Mouse (Mus musculus) limb, embryonic 11.5 days (tissue): ENCODE measurements around the gene Ifitm1. TPM values are rescaled to one million over a fixed set of nuclear protein-coding genes. Genes with fewer than 3 reads are reported as not detected.
A peak's percentile ranks its signal among the peaks of the same experiment; 100 is the strongest.

Source experiments
- ATAC-seq: fragments of 200-750 bp; cut with Nextera tagmentation; 2 replicates; pipeline ENCODE4 v1.8.0; 2017; ENCODE audit warnings: low read depth; ENCODE audit not compliant: insufficient number of reproducible peaks, low FRiP score, low TSS enrichment
- DNase-seq: peaks from one replicate; pipeline ENCODE4 v3.0.0-alpha.2; 2015; ENCODE audit warnings: low spot score
- H3K27ac ChIP-seq: fragments of 300-500 bp; sonication (generic); replicated peaks from 2 replicates; pipeline ENCODE4 v1.5.1; 2014; ENCODE audit warnings: low read depth, mild to moderate bottlenecking, low read length
- H3K27me3 ChIP-seq: fragments of 300-500 bp; sonication (generic); 2 replicates; pipeline ENCODE4 v1.6.1; 2014; ENCODE audit warnings: mild to moderate bottlenecking, low read length, mixed read lengths; ENCODE audit not compliant: control insufficient read depth, insufficient read depth
- H3K36me3 ChIP-seq: fragments of 300-500 bp; sonication (generic); 2 replicates; pipeline ENCODE4 v1.6.1; 2014; ENCODE audit warnings: mild to moderate bottlenecking, low read length, moderate library complexity, mixed read lengths; ENCODE audit not compliant: control insufficient read depth, insufficient read depth
- H3K4me1 ChIP-seq: fragments of 300-500 bp; sonication (generic); 2 replicates; pipeline ENCODE4 v1.6.1; 2014; ENCODE audit warnings: low read length, mixed read lengths; ENCODE audit not compliant: control insufficient read depth, insufficient read depth
- H3K4me2 ChIP-seq: fragments of 300-500 bp; sonication (generic); 2 replicates; pipeline ENCODE4 v1.6.1; 2014; ENCODE audit warnings: low read depth, mild to moderate bottlenecking, moderate library complexity; ENCODE audit not compliant: severe bottlenecking
- H3K4me3 ChIP-seq: fragments of 300-500 bp; sonication (generic); 2 replicates; pipeline ENCODE4 v1.5.1; 2014; ENCODE audit warnings: low read depth, low read length
- H3K9ac ChIP-seq: fragments of 300-500 bp; sonication (generic); 2 replicates; pipeline ENCODE4 v1.6.1; 2014; ENCODE audit warnings: mild to moderate bottlenecking, low read length
- H3K9me3 ChIP-seq: fragments of 300-500 bp; sonication (generic); 2 replicates; pipeline ENCODE4 v1.6.1; 2016; ENCODE audit warnings: low read length; ENCODE audit not compliant: control insufficient read depth
- WGBS: fragments of 180-500 bp; shearing (Covaris S2); extraction: QIAGEN DNeasy Blood & Tissue Kit; methylation state at CpG from one replicate; pipeline ENCODE4 v1.1.7; 2014; 5-methylcytosine and 5-hydroxymethylcytosine counted together
- polyA plus RNA-seq: library from polyadenylated mRNA; unstranded; fragments of >200 nt; fragmentation: Nextera tagmentation; extraction: Ambion mirVana; gene quantifications from 2 replicates; pipeline ENCODE4 v1.2.1, GENCODE M21; 2014

The Ifitm1 gene
- 63.9 and 68.3 TPM in 2 replicates for polyA plus RNA-seq

- Histone ChIP-seq H3K9ac (peak within 1 kb of the TSS; percentile 30; the same call in 1 of the 2 replicates), H3K4me1 (peaks cover 16% of the 10 kb centered on the region), H3K9me3 (no peaks in the 10 kb centered on the region), H3K4me2 (peak within 1 kb of the TSS; percentile 44), H3K27ac (peak within 1 kb of the TSS; percentile 69), H3K27me3 (no peaks in the 10 kb centered on the region), H3K4me3 (no peak within 1 kb of the TSS), H3K36me3 (no peaks in the 10 kb centered on the region)
- 86% methylated on average over 4 of the region's 4 CpGs for WGBS
- DNase-seq (no peak), ATAC-seq (no peak)
These were observed at the start of gene Ifitm1 for GRCm38 (mm10) chr7:140966921-140967320. TSS of gene Ifitm1 (plus strand) at chr7:140967221.

GRCm38 (mm10) chr7:140919911-140920310 is 47.1 kb upstream of the Ifitm1 start:
- Histone ChIP-seq H3K27me3 (peaks cover 50% of the 10 kb centered on the region), H3K4me3 (no peak overlapping the region), H3K4me1 (0 out of 2 replicates have a peak, but pooled peaks cover 5% of the 10 kb centered on the region), H3K4me2 (no peak overlapping the region), H3K36me3 (no peaks in the 10 kb centered on the region), H3K9ac (no peak overlapping the region), H3K27ac (no peak overlapping the region), H3K9me3 (no peaks in the 10 kb centered on the region)
- WGBS = 75% methylated on average over 4 of the region's 4 CpGs
- ATAC-seq = no peak
- no peak for DNase-seq

DNA sequence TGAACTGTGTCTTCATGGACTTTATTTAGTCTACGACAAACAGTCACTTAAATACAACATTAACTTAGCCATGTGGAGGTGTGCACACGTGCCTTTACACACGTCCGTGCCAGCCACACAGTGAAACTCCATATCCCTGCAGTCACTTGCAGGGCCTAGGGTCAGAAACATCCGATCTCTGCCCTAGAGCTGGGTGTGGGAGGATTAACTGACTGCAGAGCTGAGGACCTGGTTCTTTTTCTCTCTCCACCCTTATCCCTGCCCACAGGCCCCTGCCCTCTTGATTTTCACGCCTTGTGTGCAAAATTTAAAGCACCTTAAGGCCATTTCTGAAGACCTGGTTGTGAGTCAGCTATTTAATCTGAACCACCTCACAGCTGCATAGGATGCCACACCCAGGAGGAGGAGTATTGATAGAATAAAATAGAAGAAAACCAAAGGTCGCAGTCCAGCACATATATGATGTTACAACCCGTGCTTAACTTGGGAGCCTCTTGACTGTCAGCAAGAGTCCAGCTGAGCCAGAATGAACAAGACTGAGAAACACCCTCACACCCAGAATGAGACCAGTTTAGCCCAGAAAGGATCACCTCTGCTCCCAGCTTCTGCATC is 46.5 kb upstream of the Ifitm1 start, which contains the start of gene Nlrp6:
Nlrp6 (plus strand) TSS at position 485 of the 612 bp plus-strand sequence.
- ATAC-seq (no peak), DNase-seq (no peak)
- Histone ChIP-seq H3K4me3 (no peak within 1 kb of the TSS), H3K36me3 (no peaks in the 10 kb centered on the region), H3K27ac (no peak within 1 kb of the TSS), H3K4me2 (no peak within 1 kb of the TSS), H3K4me1 (0 out of 2 replicates have a peak, but pooled peaks cover 5% of the 10 kb centered on the region), H3K9ac (no peak within 1 kb of the TSS), H3K27me3 (peaks cover 52% of the 10 kb centered on the region), H3K9me3 (no peaks in the 10 kb centered on the region)
- 78% methylated on average over 8 of the region's 8 CpGs for WGBS

DNA sequence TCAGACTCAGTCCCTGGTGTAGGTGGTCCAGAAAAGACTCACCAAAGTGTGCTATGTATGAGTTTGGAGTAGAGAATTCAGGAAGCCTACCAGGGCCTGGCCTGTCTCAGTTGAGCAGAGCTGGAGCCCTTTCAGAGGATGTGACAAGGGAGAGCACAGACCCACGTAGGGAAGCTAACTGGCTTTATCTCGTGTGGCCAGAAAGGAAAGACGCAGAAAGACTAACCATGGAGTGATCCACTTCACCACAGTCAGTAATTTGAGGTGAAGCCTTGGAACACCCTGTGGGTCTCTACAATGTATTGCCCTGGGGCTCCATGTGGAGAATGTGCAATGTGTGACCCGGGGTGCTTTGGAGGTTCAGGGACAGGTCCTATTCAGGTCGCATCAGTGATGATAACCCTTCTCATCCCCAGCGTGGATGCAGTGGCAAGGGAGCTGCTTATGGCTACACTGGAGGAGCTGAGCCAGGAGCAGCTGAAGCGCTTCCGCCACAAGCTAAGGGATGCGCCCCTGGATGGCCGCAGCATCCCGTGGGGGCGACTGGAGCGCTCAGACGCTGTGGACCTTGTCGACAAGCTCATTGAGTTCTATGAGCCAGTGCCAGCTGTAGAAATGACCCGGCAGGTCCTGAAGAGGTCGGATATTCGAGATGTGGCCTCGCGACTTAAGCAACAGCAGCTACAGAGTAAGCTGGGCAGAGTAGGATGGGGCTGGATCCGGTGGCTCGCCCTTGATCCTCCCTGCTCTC is 45.6 kb upstream of the Ifitm1 start:
- Histone ChIP-seq H3K4me1 (0 out of 2 replicates have a peak, but pooled peaks cover 5% of the 10 kb centered on the region), H3K4me2 (no peak overlapping the region), H3K9ac (no peak overlapping the region), H3K9me3 (no peaks in the 10 kb centered on the region), H3K36me3 (no peaks in the 10 kb centered on the region), H3K27me3 (peaks cover 52% of the 10 kb centered on the region), H3K27ac (no peak overlapping the region), H3K4me3 (no peak overlapping the region)
- 25% methylated on average over 22 of the region's 22 CpGs for WGBS
- no peak for DNase-seq
- no peak for ATAC-seq

DNA sequence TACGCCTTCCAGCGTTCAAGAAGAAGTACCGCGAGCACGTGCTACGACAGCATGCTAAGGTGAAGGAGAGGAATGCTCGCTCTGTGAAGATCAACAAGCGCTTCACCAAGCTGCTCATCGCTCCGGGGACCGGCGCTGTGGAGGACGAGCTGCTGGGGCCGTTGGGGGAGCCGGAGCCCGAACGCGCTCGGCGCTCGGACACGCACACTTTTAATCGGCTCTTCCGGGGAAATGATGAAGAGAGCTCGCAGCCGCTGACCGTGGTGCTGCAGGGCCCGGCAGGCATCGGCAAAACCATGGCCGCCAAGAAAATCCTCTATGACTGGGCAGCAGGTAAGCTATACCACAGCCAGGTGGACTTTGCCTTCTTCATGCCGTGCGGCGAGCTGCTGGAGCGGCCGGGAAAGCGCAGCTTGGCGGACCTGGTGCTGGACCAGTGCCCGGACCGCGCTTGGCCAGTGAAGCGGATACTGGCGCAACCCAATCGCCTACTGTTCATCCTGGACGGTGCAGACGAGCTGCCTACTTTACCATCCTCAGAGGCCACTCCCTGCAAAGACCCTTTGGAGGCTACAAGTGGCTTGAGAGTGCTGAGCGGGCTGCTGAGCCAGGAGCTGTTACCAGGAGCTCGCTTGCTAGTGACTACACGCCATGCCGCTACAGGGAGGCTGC is 44.5 kb upstream of the Ifitm1 start:
- no peak overlapping the region for H3K27ac ChIP-seq
- H3K4me3 ChIP-seq = peak overlapping the region; percentile 29
- 0 out of 2 replicates have a peak, but pooled peaks cover 5% of the 10 kb centered on the region for H3K4me1 ChIP-seq
- DNase-seq = peak; percentile 62
- ATAC-seq = no peak
- H3K27me3 ChIP-seq = peaks cover 52% of the 10 kb centered on the region
- no peak overlapping the region for H3K9ac ChIP-seq
- H3K36me3 ChIP-seq = no peaks in the 10 kb centered on the region
- WGBS = under 1% methylated on average over 49 of the region's 49 CpGs
- H3K4me2 ChIP-seq = peak overlapping the region; percentile 56
- no peaks in the 10 kb centered on the region for H3K9me3 ChIP-seq

GRCm38 (mm10) chr7:140923070-140923775 is 43.8 kb upstream of the Ifitm1 start:
- Histone ChIP-seq H3K27ac (no peak overlapping the region), H3K4me3 (peak overlapping the region; percentile 29), H3K4me2 (peak overlapping the region; percentile 56), H3K9ac (no peak overlapping the region), H3K9me3 (no peaks in the 10 kb centered on the region), H3K4me1 (0 out of 2 replicates have a peak, but pooled peaks cover 5% of the 10 kb centered on the region), H3K36me3 (no peaks in the 10 kb centered on the region), H3K27me3 (peaks cover 52% of the 10 kb centered on the region)
- WGBS = 22% methylated on average over 30 of the region's 30 CpGs
- DNase-seq (no peak), ATAC-seq (no peak)

DNA sequence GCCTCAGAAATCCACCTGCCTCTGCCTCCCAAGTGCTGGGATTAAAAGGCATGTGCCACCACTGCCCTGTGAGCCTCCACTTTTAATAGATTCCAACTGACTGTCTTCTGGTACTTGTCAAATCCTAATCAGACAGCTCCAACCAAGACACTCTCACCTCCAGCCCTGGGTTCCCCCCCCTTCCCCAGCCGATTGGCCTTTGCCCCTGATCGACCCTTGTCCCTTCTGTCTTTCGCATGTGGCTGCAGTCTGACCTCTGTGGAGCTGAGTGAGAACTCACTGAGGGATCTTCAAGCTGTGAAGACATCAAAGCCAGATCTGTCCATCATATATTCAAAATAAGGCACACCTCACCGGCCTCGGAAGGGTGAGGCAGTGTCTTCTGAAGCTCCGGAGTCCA is 39.8 kb upstream of the Ifitm1 start:
- WGBS = 84% methylated on average over 6 of the region's 6 CpGs
- H3K4me2 ChIP-seq = no peak overlapping the region
- DNase-seq (no peak), ATAC-seq (no peak)
- H3K36me3 ChIP-seq = no peaks in the 10 kb centered on the region
- no peak overlapping the region for H3K9ac ChIP-seq
- H3K27me3 ChIP-seq = peaks cover 29% of the 10 kb centered on the region
- H3K27ac ChIP-seq = no peak overlapping the region
- no peaks in the 10 kb centered on the region for H3K9me3 ChIP-seq
- H3K4me1 ChIP-seq = 0 out of 2 replicates have a peak, but pooled peaks cover 2% of the 10 kb centered on the region
- no peak overlapping the region for H3K4me3 ChIP-seq

DNA sequence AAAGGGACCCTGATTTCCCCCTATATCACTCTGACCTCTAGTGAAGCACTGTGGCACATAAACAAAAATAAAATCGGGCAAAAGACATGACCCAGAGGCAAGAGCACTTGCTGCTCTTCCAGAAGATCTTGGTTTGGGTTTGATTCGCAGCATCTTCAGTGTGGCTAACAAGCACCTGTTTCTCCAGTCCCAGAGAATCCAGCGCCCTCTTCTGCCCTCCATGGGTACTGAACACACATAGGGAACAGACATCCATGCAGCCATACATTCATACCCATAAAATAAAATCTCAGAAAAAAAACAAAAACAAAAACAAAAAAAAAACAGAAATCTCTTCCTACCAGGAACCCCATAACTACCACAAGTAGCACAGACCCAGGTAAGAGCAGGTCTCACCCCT is 28.6 kb upstream of the Ifitm1 start:
- Histone ChIP-seq H3K4me1 (peaks cover 19% of the 10 kb centered on the region), H3K4me3 (no peak overlapping the region), H3K27ac (no peak overlapping the region)

More for the DNA sequence above, 28.6 kb upstream of the Ifitm1 start:
- no peaks in the 10 kb centered on the region for H3K36me3 ChIP-seq
- no peaks in the 10 kb centered on the region for H3K9me3 ChIP-seq
- 38% methylated on average over 3 of the region's 3 CpGs for WGBS
- H3K4me2 ChIP-seq = no peak overlapping the region
- no peak for ATAC-seq
- DNase-seq = no peak
- no peaks in the 10 kb centered on the region for H3K27me3 ChIP-seq
- H3K9ac ChIP-seq = no peak overlapping the region
